Mouse (Mus musculus) left cerebral cortex, postnatal 10 days (tissue): ENCODE measurements around the gene Il34. TPM values are rescaled to one million over a fixed set of nuclear protein-coding genes. Genes with fewer than 3 reads are reported as not detected.

Experiments
- DNase-seq, 2 experiments: peaks; one replicate each; pipeline ENCODE4 v3.0.0; 2021 to 2022; ENCODE audit warnings: low spot score in 2 of 2, mixed read lengths in 1 of 2; ENCODE audit errors: extremely low spot score in 1 of 2
- intact Hi-C: fragments of 180-260 bp; cut with DNase I; formaldehyde crosslinking; loops from one replicate; pipeline ENCODE4 v1.15.1; 2025
- total RNA-seq, 2 experiments: library from RNA; stranded (reverse); gene quantifications; 2 replicates each; pipeline ENCODE4 v1.2.3; 2021

The Il34 gene
- total RNA-seq, 2 experiments from 2014 or later = 74.9 to 82.0 TPM

GRCm38 (mm10) chr8:110812349-110813080, 6.8 kb upstream of the Il34 start:
- DNase-seq = no peak
- intact Hi-C loops = loop anchor here (10.0 kb wide), 1 partner anchor 168 kb away; no protein-coding TSS in a partner anchor

GRCm38 (mm10) chr8:110811793-110812192, 6.1 kb upstream of the Il34 start:
- no peak for DNase-seq
- intact Hi-C loops = loop anchor here (10.0 kb wide), 1 partner anchor 167 kb away; no protein-coding TSS in a partner anchor

- DNase-seq = no peak
- intact Hi-C loops = loop anchor here (10.0 kb wide), 1 partner anchor 166 kb away; no protein-coding TSS in a partner anchor
Observed at GRCm38 (mm10) chr8:110811116-110811515, 5.4 kb upstream of the Il34 start.

- DNase-seq = no peak
- intact Hi-C loops = loop anchor here (10.0 kb wide), 1 partner anchor 166 kb away; no protein-coding TSS in a partner anchor
Observed at GRCm38 (mm10) chr8:110810481-110811065, 4.8 kb upstream of the Il34 start.

- DNase-seq = peak in 1 of 2 experiments; percentile 62
- intact Hi-C loops = loop anchor here (5.0 to 10.0 kb wide), 2 partner anchors 58 to 165 kb away; no protein-coding TSS in a partner anchor
Observed at GRCm38 (mm10) chr8:110809831-110810230, 4.1 kb upstream of the Il34 start.

GRCm38 (mm10) chr8:110808495-110809472, 3.1 kb upstream of the Il34 start:
- DNase-seq = peak in 1 of 2 experiments; percentile 78
- intact Hi-C loops = loop anchor here (5.0 kb wide), 1 partner anchor 56 kb away; no protein-coding TSS in a partner anchor

GRCm38 (mm10) chr8:110806146-110806545, 422 bp upstream of the Il34 start:
- intact Hi-C loops = loop anchor here (5.0 kb wide), 1 partner anchor 54 kb away; no protein-coding TSS in a partner anchor
- no peak for DNase-seq

GRCm38 (mm10) chr8:110804825-110805514, 754 bp downstream of the Il34 start:
- intact Hi-C loops = loop anchor here (5.0 kb wide), 1 partner anchor 53 kb away; no protein-coding TSS in a partner anchor

GRCm38 (mm10) chr8:110803856-110804255, 1.9 kb downstream of the Il34 start:
- intact Hi-C loops = no loop called here
- DNase-seq = no peak

More at GRCm38 (mm10) chr8:110804825-110805514, 754 bp downstream of the Il34 start:
- DNase-seq = no peak

- intact Hi-C loops = no loop called here
- no peak for DNase-seq
Observed at GRCm38 (mm10) chr8:110802988-110803387, 2.7 kb downstream of the Il34 start.

- intact Hi-C loops = no loop called here
- no peak for DNase-seq
Observed at GRCm38 (mm10) chr8:110797086-110797485, 8.6 kb downstream of the Il34 start.

GRCm38 (mm10) chr8:110794363-110794965, 11.3 kb downstream of the Il34 start:
- DNase-seq = no peak
- intact Hi-C loops = no loop called here

GRCm38 (mm10) chr8:110793936-110794335, 11.8 kb downstream of the Il34 start:
- intact Hi-C loops = no loop called here
- no peak for DNase-seq

GRCm38 (mm10) chr8:110793511-110793910, 12.2 kb downstream of the Il34 start:
- intact Hi-C loops = no loop called here
- DNase-seq = no peak

GRCm38 (mm10) chr8:110792574-110793200, 13.0 kb downstream of the Il34 start:
- intact Hi-C loops = no loop called here
- peak; percentile 42 to 74 for DNase-seq

GRCm38 (mm10) chr8:110791164-110791563, 14.6 kb downstream of the Il34 start:
- no peak for DNase-seq
- intact Hi-C loops = no loop called here

- no peak for DNase-seq
- intact Hi-C loops = no loop called here
Observed at GRCm38 (mm10) chr8:110790270-110790669, 15.5 kb downstream of the Il34 start.
